Mouse (Mus musculus) hindbrain, postnatal 0 days (tissue): Measurements from ENCODE around the gene Mef2c. TPM values are rescaled to one million over a fixed set of nuclear protein-coding genes. Genes with fewer than 3 reads are reported as not detected.

Experiments
- ATAC-seq: fragments of 200-750 bp; cut with Nextera tagmentation; 2 replicates; pipeline ENCODE4 v1.8.0; 2017; ENCODE audit warnings: mild to moderate bottlenecking, moderate TSS enrichment, moderate library complexity
- DNase-seq: peaks from one replicate; pipeline ENCODE4 v3.0.0-alpha.2; 2015; ENCODE audit warnings: low spot score
- H3K27ac ChIP-seq: fragments of 300-500 bp; sonication (generic); 2 replicates; pipeline ENCODE4 v1.5.1; 2014; ENCODE audit warnings: mild to moderate bottlenecking
- H3K27me3 ChIP-seq: fragments of 300-500 bp; sonication (generic); 2 replicates; pipeline ENCODE4 v1.6.1; 2014; ENCODE audit warnings: low read length, mixed read lengths; ENCODE audit not compliant: insufficient read depth
- H3K36me3 ChIP-seq: fragments of 300-500 bp; sonication (generic); 2 replicates; pipeline ENCODE4 v1.6.1; 2014; ENCODE audit warnings: low read length, mixed read lengths; ENCODE audit not compliant: insufficient read depth
- H3K4me1 ChIP-seq: fragments of 300-500 bp; sonication (generic); 2 replicates; pipeline ENCODE4 v1.6.1; 2014; ENCODE audit warnings: antibody characterized with exemption, low read length, mixed read lengths; ENCODE audit not compliant: insufficient read depth
- H3K4me2 ChIP-seq: fragments of 300-500 bp; sonication (generic); 2 replicates; pipeline ENCODE4 v1.6.1; 2014; ENCODE audit warnings: low read depth, mild to moderate bottlenecking, low read length, moderate library complexity, mixed read lengths
- H3K4me3 ChIP-seq: fragments of 300-500 bp; sonication (generic); 2 replicates; pipeline ENCODE4 v1.5.1; 2014; ENCODE audit warnings: low read length
- H3K9ac ChIP-seq: fragments of 300-500 bp; sonication (generic); replicated peaks from 2 replicates; pipeline ENCODE4 v1.6.1; 2014; ENCODE audit warnings: mild to moderate bottlenecking, low read length, moderate library complexity, mixed read lengths
- H3K9me3 ChIP-seq: fragments of 300-500 bp; sonication (generic); 2 replicates; pipeline ENCODE4 v1.6.1; 2016; ENCODE audit warnings: low read length, mixed read lengths
- CTCF ChIP-seq: IDR thresholded peaks from 2 replicates; pipeline ENCODE4 v1.5.1; 2016; ENCODE audit warnings: antibody characterized with exemption, control low read depth, low read depth
- WGBS: fragments of 180-500 bp; shearing (Covaris S2); extraction: QIAGEN DNeasy Blood & Tissue Kit; methylation state at CpG from one replicate; pipeline ENCODE4 v1.1.7; 2014; 5-methylcytosine and 5-hydroxymethylcytosine counted together
- polyA plus RNA-seq: library from polyadenylated mRNA; unstranded; fragments of >200 nt; fragmentation: Nextera tagmentation; extraction: Ambion mirVana; gene quantifications from 2 replicates; pipeline ENCODE4 v1.2.1, GENCODE M21; 2015
- total RNA-seq: library from RNA; depleted of rRNA; stranded (reverse); fragments of >200 nt; gene quantifications from 2 replicates; pipeline ENCODE4 v1.2.3, GENCODE M21; 2014

Mef2c gene
- total and polyA plus RNA-seq, 2 experiments from 2014 or later, result 27.2 to 46.2 TPM

DNA sequence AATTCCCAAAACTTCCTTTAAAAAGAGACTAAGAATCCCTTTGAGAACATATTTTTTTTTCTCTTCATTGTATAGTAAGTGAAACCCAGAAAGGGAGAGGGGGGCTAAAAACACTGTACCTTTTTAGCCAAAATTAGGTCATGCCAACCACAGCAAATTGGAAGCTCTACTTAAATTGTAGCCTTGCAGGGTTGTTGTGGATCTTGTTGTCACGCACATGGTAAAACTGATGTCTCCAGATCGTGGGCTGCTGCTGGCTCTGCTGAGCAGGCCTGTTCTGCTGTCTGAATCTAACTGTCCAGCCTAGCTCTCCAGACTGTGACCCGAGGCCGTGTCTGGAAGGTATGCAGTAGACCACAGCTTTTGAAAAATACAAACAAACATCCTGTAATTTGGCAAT lies 40.9 kb downstream of the Mef2c start:
- Histone ChIP-seq H3K9ac (no peak overlapping the region), H3K4me3 (no peak overlapping the region), H3K4me1 (no peaks in the 10 kb centered on the region), H3K36me3 (no peaks in the 10 kb centered on the region), H3K27me3 (no peaks in the 10 kb centered on the region), H3K9me3 (no peaks in the 10 kb centered on the region), H3K27ac (no peak overlapping the region), H3K4me2 (no peak overlapping the region)
- DNase-seq (no peak), ATAC-seq (no peak)
- 79% methylated on average over 4 of the region's 4 CpGs for WGBS
- no peak for TF ChIP-seq CTCF

DNA sequence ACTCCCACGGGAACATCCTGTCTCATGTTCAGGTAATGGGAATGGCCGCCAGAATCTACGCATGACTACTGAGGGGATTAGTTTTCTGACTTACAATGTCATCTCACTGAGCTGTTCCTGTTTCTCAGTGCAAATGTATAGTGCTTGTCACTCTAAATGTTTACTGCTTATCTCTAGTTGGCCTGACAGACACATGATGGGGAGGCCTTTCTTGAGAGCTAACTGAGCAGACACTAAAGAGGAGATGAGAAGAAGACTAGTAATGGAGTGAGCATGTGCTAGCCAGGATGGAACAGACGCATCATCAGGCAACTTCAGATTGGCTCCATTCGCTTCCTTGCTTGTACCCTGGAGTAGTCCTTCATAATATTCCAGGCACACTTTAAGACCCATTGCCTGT lies 43.0 kb downstream of the Mef2c start:
- H3K9me3 ChIP-seq, result no peaks in the 10 kb centered on the region
- no peak overlapping the region for H3K4me2 ChIP-seq
- no peaks in the 10 kb centered on the region for H3K27me3 ChIP-seq
- no peak overlapping the region for H3K27ac ChIP-seq
- no peaks in the 10 kb centered on the region for H3K36me3 ChIP-seq
- ATAC-seq (no peak), DNase-seq (no peak)
- 98% methylated on average over 5 of the region's 5 CpGs for WGBS
- no peaks in the 10 kb centered on the region for H3K4me1 ChIP-seq
- no peak overlapping the region for H3K4me3 ChIP-seq
- TF ChIP-seq CTCF, result no peak
- H3K9ac ChIP-seq, result no peak overlapping the region

DNA sequence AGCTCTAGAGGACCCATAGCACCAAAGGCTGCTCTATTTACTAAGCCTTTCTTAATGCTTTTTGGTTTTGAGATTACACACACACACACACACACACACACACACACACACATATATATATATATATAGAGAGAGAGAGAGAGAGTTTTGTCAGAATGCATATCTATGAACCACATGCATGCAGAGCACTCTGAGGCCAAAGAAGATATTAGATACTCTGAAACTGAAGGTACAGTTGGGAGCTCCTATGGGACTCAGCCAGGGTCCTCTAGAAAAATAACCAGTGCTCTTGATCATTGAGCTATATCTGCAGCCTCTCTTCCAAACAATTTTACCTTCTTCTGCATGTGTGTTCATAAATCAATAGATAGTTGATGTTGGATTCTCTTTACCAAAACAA lies 47.4 kb downstream of the Mef2c start:
- no peaks in the 10 kb centered on the region for H3K4me1 ChIP-seq
- H3K27me3 ChIP-seq, result no peaks in the 10 kb centered on the region
- H3K9ac ChIP-seq, result no peak overlapping the region
- no peak overlapping the region for H3K27ac ChIP-seq
- TF ChIP-seq CTCF, result no peak
- ATAC-seq (no peak), DNase-seq (no peak)
- no peaks in the 10 kb centered on the region for H3K36me3 ChIP-seq
- no peaks in the 10 kb centered on the region for H3K9me3 ChIP-seq
- no peak overlapping the region for H3K4me2 ChIP-seq
- H3K4me3 ChIP-seq, result no peak overlapping the region

DNA sequence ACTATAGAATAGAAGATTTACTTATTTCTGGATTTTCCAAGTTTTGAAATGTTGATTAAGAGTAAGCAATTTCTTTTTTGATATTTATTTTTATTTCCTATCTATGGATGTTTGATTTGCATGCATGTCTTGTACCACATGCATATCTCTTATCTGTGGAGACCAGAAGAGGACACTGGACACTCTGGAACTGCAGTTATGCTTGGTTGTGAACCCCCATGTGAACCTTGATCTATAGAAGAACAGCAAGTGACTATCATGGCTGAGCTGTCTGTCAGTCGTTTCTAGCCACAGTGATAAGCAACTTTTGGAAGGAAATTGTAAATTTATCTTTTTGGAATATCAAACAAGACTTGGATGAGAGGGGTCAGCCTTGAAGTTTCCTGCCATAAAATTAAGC lies 48.2 kb downstream of the Mef2c start:
- ATAC-seq (no peak), DNase-seq (no peak)
- Histone ChIP-seq H3K4me1 (no peaks in the 10 kb centered on the region), H3K9me3 (no peaks in the 10 kb centered on the region), H3K4me2 (no peak overlapping the region), H3K4me3 (no peak overlapping the region), H3K36me3 (no peaks in the 10 kb centered on the region), H3K27me3 (no peaks in the 10 kb centered on the region), H3K27ac (no peak overlapping the region), H3K9ac (no peak overlapping the region)
- TF ChIP-seq CTCF, result no peak
- 85% methylated on average over 1 of the region's 1 CpGs for WGBS

DNA sequence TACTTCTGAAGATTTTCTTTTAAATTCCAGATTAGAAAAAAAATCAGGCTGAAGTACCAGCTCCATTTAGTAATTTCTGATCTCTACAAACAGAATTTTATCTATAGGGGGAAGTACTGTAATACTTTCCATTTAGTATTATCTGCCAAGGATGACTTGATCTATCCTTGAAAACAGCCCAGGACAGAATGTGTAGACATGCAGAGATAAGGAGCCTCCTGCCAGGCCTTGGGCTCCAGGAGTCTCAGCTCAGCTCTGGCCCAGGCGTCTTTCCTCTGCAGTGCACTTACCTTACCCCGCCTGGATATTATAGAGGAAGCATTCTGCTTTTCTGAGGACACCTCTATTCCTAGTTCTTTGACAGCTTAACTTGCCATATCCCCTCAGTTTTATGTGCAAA lies 59.4 kb downstream of the Mef2c start:
- H3K27ac ChIP-seq, result no peak overlapping the region
- 93% methylated on average over 2 of the region's 2 CpGs for WGBS
- H3K4me1 ChIP-seq, result no peaks in the 10 kb centered on the region
- no peak for TF ChIP-seq CTCF
- H3K36me3 ChIP-seq, result no peaks in the 10 kb centered on the region
- H3K9me3 ChIP-seq, result no peaks in the 10 kb centered on the region
- no peak overlapping the region for H3K4me2 ChIP-seq
- ATAC-seq (no peak), DNase-seq (no peak)
- H3K27me3 ChIP-seq, result no peaks in the 10 kb centered on the region
- no peak overlapping the region for H3K9ac ChIP-seq
- no peak overlapping the region for H3K4me3 ChIP-seq

DNA sequence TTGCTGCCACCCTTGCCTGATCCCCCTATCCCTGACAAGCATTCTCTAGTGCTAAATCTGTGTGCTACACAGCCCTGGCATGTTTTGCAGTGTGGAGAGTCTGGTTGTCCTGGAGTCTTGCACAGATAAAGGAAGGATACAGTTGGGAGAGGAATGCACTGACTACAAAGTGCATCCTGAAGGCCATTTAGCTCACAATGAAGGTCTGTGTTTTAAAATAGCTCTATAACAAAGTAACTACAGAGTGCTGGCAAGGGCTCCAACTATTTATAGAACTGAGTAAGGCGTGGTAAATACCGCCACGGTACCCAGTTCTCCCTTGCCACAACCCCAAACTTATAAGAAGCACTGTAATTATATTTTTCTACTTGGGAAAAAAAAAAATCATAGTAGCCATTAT lies 61.9 kb downstream of the Mef2c start:
- ATAC-seq (peak; percentile 43; the same call in 1 of the 2 replicates), DNase-seq (no peak)
- H3K9ac ChIP-seq, result no peak overlapping the region
- no peaks in the 10 kb centered on the region for H3K27me3 ChIP-seq
- TF ChIP-seq CTCF, result no peak
- H3K27ac ChIP-seq, result no peak overlapping the region; the same call in 1 of the 2 replicates
- no peak overlapping the region for H3K4me2 ChIP-seq
- H3K4me3 ChIP-seq, result no peak overlapping the region
- H3K4me1 ChIP-seq, result no peaks in the 10 kb centered on the region
- 56% methylated on average over 3 of the region's 3 CpGs for WGBS
- H3K9me3 ChIP-seq, result no peaks in the 10 kb centered on the region
- no peaks in the 10 kb centered on the region for H3K36me3 ChIP-seq

DNA sequence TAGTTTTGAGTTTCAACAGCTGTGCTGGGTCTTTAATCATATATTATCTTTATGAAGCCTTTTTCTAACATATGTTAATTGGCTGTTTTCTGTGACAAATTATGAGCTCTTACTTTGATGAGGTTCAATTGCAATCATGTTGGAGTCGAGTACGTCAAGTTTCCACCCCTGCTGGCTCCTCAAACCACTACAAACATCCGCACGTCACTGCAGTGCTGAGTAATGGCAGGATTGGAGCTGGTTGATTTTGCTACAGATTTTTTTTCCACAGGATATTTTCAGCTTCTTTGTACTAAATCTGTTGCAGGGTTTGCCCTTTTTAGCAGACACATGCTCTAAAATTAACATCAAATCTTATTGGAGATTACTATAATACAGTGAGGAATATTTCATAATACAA lies 62.3 kb downstream of the Mef2c start:
- no peak for TF ChIP-seq CTCF
- 40% methylated on average over 4 of the region's 4 CpGs for WGBS
- no peaks in the 10 kb centered on the region for H3K27me3 ChIP-seq
- no peaks in the 10 kb centered on the region for H3K9me3 ChIP-seq
- no peak overlapping the region for H3K27ac ChIP-seq
- DNase-seq (no peak), ATAC-seq (no peak)
- no peaks in the 10 kb centered on the region for H3K36me3 ChIP-seq
- no peak overlapping the region for H3K9ac ChIP-seq
- no peak overlapping the region for H3K4me2 ChIP-seq
- no peak overlapping the region for H3K4me3 ChIP-seq
- H3K4me1 ChIP-seq, result no peaks in the 10 kb centered on the region
